Mouse (Mus musculus): ENCODE results near the gene Cops4.

Gene Cops4

GRCm38 (mm10) chr5:100546294-100547080 lies 28.4 kb downstream of the Cops4 start:
- no peak for DNase-seq (ENCODE audit: low spot score)

GRCm38 (mm10) chr5:100548236-100548635 lies 30.1 kb downstream of the Cops4 start:
- no peak for DNase-seq (ENCODE audit: low spot score)

- DNase-seq (ENCODE audit: low spot score): no peak
Observed at GRCm38 (mm10) chr5:100549311-100549710, 31.2 kb downstream of the Cops4 start.

GRCm38 (mm10) chr5:100550151-100550550 lies 32.0 kb downstream of the Cops4 start:
- no peak for DNase-seq (ENCODE audit: low spot score)

GRCm38 (mm10) chr5:100551952-100552351 lies 33.8 kb downstream of the Cops4 start:
- no peak for DNase-seq (ENCODE audit: low spot score)

- no peak for DNase-seq (ENCODE audit: low spot score)
Observed at GRCm38 (mm10) chr5:100553426-100553825, 35.3 kb downstream of the Cops4 start.

GRCm38 (mm10) chr5:100557019-100557418 lies 38.9 kb downstream of the Cops4 start:
- DNase-seq (ENCODE audit: low spot score): no peak

GRCm38 (mm10) chr5:100557537-100557936 lies 39.4 kb downstream of the Cops4 start:
- DNase-seq (ENCODE audit: low spot score): no peak

GRCm38 (mm10) chr5:100558783-100559182 lies 40.7 kb downstream of the Cops4 start:
- DNase-seq (ENCODE audit: low spot score): no peak

GRCm38 (mm10) chr5:100559357-100559756 lies 41.2 kb downstream of the Cops4 start:
- no peak for DNase-seq (ENCODE audit: low spot score)

GRCm38 (mm10) chr5:100562702-100563101 lies 44.6 kb downstream of the Cops4 start:
- DNase-seq (ENCODE audit: low spot score): no peak

GRCm38 (mm10) chr5:100566798-100567197 lies 48.7 kb downstream of the Cops4 start:
- DNase-seq (ENCODE audit: low spot score): no peak

GRCm38 (mm10) chr5:100567258-100568032 lies 49.3 kb downstream of the Cops4 start:
- DNase-seq (ENCODE audit: low spot score): no peak

- DNase-seq (ENCODE audit: low spot score): no peak
Observed at GRCm38 (mm10) chr5:100568177-100568576, 50.1 kb downstream of the Cops4 start.

- DNase-seq (ENCODE audit: low spot score): no peak
Observed at GRCm38 (mm10) chr5:100568802-100569201, 50.7 kb downstream of the Cops4 start.

- no peak for DNase-seq (ENCODE audit: low spot score)
Observed at GRCm38 (mm10) chr5:100569250-100569934, 51.3 kb downstream of the Cops4 start.

- DNase-seq (ENCODE audit: low spot score): no peak
Observed at GRCm38 (mm10) chr5:100569997-100570595, 52.0 kb downstream of the Cops4 start.

GRCm38 (mm10) chr5:100570716-100571115 lies 52.6 kb downstream of the Cops4 start:
- no peak for DNase-seq (ENCODE audit: low spot score)

GRCm38 (mm10) chr5:100572069-100572468 lies 54.0 kb downstream of the Cops4 start, which contains the start of gene Plac8:
Gene Plac8 (minus strand): TSS chr5:100572245.
- DNase-seq (ENCODE audit: low spot score): no peak

GRCm38 (mm10) chr5:100573256-100573655 lies 55.1 kb downstream of the Cops4 start:
- DNase-seq (ENCODE audit: low spot score): no peak

- DNase-seq (ENCODE audit: low spot score): no peak
Observed at GRCm38 (mm10) chr5:100574771-100575170, 56.7 kb downstream of the Cops4 start.

- no peak for DNase-seq (ENCODE audit: low spot score)
Observed at GRCm38 (mm10) chr5:100578863-100579411, 60.8 kb downstream of the Cops4 start.

Measured in retina, embryonic 14.5 days (tissue).